Mouse (Mus musculus) left cerebral cortex, adult 18-20 months (tissue): Measurements from ENCODE around the gene Slc17a8. TPM values are rescaled to one million over a fixed set of nuclear protein-coding genes. Genes with fewer than 3 reads are reported as not detected.

Experiments used
- DNase-seq, 2 experiments: peaks; one replicate each; pipeline ENCODE4 v3.0.0; 2021 to 2022; ENCODE audit warnings: low spot score in 2 of 2, mixed read lengths in 1 of 2
- total RNA-seq, 2 experiments: library from RNA; stranded (reverse); gene quantifications; 2 replicates each; pipeline ENCODE4 v1.2.3; 2021

Slc17a8 gene
- total RNA-seq, 2 experiments from 2014 or later = 2.3 to 2.8 TPM

DNA sequence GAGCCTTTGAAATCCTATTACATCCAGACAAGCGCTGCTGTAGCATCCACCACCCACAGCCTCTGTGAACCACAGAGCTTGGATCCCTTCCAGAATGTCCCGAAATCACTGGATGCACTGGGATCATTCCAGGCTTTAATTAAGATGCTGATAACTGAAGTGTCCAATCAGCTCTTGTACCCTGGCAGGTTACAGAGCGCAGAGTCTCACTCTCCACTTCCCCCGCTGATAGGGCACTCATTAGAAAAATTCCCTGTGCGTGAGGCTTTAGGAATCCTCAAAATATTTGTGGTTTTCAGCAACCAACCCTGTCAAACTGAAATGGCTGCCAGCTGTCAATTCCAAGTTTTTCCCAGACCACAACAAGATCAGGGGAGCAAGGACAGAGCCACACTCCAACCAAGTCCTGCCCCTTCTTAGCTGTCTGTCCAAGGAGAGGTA lies 89.8 kb downstream of the Slc17a8 start:
- no peak for DNase-seq

DNA sequence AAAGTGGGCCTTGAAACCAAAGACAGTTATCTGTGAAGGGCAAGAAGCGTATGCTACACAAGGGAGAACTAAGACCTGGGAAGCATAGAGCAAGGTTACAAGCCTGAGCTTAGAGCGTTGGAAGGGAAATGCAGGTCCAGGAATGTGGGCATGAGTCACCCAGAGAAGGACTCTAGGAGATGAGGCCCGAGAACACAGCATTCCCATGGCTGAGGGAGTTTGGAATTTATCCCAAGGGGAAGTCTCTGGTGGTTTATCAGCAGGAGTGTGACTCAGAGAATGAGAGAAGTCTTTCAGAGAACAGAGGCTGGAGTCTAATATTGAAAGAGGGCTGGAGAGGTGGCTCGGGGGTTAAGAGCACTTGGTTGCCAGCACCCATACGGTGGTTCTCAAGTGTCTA lies 94.0 kb downstream of the Slc17a8 start:
- no peak for DNase-seq

DNA sequence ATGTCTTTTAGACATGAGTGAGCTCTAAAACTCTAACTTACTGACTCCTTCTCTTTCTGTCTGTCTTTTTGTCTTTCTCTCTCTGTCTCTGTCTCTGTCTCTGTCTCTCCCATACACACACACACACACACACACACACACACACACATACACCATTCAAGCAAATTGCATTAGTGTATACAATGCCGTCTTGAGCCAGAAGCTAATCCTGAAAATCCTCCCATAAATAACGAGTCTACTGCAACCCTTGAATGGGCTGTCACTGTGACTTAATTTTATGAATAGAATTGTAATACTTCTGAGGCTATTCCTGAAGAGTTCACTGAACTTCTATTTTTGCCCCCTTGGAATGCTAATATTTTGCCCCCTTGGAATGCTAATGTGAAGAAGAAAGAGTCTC lies 95.2 kb downstream of the Slc17a8 start:
- no peak for DNase-seq

Other genes starting within 250 kb of the Slc17a8 start
- gene Gas2l3, start 177.3 kb downstream of the Slc17a8 start, total RNA-seq = 1 to 10 TPM; 2.1 to 2.3 TPM
- gene Nr1h4, start 87.7 kb downstream of the Slc17a8 start, total RNA-seq = under 1 TPM in 1 of 2 experiments, not detected in 1; 0.21 TPM
- 10 to 100 TPM; 32.2 to 34.6 TPM for gene Scyl2, start 65.0 kb upstream of the Slc17a8 start, total RNA-seq
- 10 to 100 TPM; 19.4 to 21.0 TPM for gene Actr6, start 111.0 kb upstream of the Slc17a8 start, total RNA-seq
- 10 to 100 TPM; 77.1 to 81.1 TPM for gene Uhrf1bp1l, start 123.7 kb upstream of the Slc17a8 start, total RNA-seq